Mouse (Mus musculus) embryonic fibroblast, embryonic 13.5 days (primary cell): ENCODE data around the gene Gm49380. TPM values are rescaled to one million over a fixed set of nuclear protein-coding genes. Genes with fewer than 3 reads are reported as not detected.

ENCODE experiments used
- H3K27ac ChIP-seq: 2 replicates; pipeline ENCODE4 v1.5.1; 2012; ENCODE audit warnings: low read length, control low read depth, inconsistent platforms; ENCODE audit not compliant: insufficient read depth
- H3K4me1 ChIP-seq: 2 replicates; pipeline ENCODE4 v1.6.1; 2011; ENCODE audit warnings: low read length; ENCODE audit not compliant: control insufficient read depth, insufficient read depth
- H3K4me3 ChIP-seq: 2 replicates; pipeline ENCODE4 v1.5.1; 2011; ENCODE audit warnings: mild to moderate bottlenecking, control low read depth, low read length; ENCODE audit not compliant: insufficient read depth
- CTCF ChIP-seq: IDR thresholded peaks from 2 replicates; pipeline ENCODE4 v1.5.1; 2011; ENCODE audit warnings: mild to moderate bottlenecking, control low read depth, low read length, moderate library complexity, borderline replicate concordance; ENCODE audit not compliant: insufficient read depth
- POLR2A ChIP-seq: IDR thresholded peaks from 2 replicates; pipeline ENCODE4 v1.6.1; 2011; ENCODE audit warnings: low read depth, mild to moderate bottlenecking, control low read depth, low read length, moderate library complexity
- polyA plus RNA-seq: library from polyadenylated mRNA; stranded (reverse); fragments of >200 nt; gene quantifications from 2 replicates; pipeline ENCODE4 v1.2.4, GENCODE M21; 2011; ENCODE audit warnings: low read depth; ENCODE audit not compliant: missing spikeins, insufficient read length

Gene Gm49380
- polyA plus RNA-seq, 1 experiment: 0.21 TPM

DNA sequence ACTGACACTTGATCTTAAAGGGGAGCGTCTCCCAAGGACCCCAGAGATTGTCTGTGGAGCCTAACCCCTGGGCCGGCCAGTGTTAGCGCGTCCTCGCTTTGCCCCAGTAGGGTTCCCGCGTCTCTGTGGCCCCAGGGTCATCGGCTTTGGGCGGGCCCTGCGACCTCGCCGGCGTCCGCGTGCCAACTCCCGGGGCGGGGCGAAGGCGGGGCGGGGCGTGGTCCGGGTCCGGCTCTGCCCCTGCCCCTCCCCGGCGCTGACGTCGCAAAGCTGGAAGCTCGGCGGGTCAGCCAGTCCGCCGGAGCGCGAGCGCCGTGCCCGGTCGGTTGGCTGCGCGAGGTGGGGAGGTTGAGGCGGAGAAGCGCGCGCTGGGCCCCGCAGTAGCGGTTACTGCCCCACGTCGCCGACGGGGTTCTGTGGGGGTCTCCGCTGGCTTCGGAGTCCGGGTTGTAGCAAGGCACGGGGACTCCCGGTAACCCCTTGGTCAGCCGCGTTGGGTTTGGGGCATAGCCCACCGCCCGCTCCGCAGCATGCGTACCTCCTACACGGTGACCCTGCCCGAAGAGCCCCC, 28.6 kb downstream of the Gm49380 start:
- TF ChIP-seq CTCF (no peak), POLR2A (peak; percentile 85)
- peaks cover 8% of the 10 kb centered on the region for H3K4me1 ChIP-seq

DNA sequence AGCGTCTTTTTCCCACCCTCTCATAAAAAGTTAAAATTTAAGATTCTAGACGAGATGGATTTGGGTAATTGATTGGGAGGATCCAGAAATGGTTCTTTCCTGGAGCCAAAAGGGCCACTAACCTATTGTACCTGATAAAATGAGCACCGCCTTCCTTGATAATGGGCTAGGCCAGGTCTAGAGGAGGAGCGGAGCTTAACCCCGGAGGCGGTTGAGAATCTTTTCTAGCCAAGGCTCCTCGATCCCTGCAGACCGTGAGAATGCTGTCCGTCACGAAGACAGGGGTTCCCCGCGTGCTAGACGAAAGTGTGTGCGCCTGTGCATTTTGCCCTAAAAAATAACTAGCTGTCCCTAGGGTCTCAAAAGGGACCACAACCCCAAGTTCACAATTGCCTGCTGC, 29.1 kb downstream of the Gm49380 start:
- TF ChIP-seq CTCF: no peak
- TF ChIP-seq POLR2A: no peak
- Histone ChIP-seq H3K4me3 (peak overlapping the region; percentile 15), H3K27ac (no peak overlapping the region), H3K4me1 (peaks cover 10% of the 10 kb centered on the region)

More for the DNA sequence above, 28.6 kb downstream of the Gm49380 start:
- Histone ChIP-seq H3K27ac (no peak overlapping the region), H3K4me3 (peak overlapping the region; percentile 46)

DNA sequence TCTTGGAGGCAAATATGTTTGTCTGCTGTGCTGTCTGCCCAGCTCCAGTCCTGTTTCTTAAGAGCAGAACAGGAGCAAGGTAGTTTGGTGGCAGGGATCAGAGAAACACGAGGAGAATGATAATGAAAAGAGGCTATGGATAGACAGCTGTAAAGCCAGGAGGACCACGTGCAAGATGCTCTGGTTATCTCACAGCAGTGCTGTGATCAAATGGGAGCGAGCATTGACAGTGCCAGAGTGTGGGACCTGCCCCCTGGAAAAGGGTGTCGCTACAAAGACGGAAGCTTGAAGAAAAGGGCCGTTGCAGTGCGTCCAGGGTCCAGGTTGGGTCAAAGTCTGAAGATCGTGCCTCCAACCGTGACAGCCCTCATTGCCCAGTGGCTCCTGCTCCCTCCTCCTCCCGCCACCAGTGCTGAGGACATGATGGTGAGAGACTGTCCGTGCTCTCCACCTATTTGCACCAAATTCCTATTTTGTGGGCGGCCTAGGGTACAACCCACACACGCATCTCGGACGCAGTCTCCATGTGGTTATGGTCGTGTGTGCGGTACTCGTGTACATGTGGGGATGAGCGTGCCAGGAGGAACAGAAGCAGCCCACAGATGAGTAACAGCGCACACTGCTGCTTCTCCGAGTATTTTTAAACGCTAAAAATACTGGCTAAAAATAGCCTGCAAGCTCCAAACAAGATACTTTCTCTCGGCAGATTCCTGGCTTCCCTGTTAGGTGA, 29.7 kb downstream of the Gm49380 start:
- TF ChIP-seq POLR2A: no peak
- no peak for TF ChIP-seq CTCF
- H3K27ac ChIP-seq: no peak overlapping the region
- H3K4me3 ChIP-seq: no peak overlapping the region
- H3K4me1 ChIP-seq: peaks cover 10% of the 10 kb centered on the region

DNA sequence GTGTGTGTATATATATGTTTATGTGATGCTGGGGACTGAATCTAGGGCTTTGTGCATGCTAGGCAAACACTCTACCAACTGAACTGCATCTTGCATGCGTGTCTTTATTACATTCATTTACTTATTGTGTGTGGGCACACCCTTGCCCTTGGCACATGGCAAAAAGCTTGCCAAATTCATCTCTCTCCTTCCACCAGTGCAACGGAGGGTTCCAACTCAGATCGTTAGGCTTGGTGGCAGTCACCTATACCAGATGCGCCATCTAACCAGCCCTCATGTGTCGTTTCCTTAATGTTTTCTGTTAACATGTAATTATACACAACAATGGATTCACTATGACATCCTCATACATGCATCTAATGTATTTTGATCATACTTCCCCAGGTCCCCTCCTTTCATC, 31.0 kb downstream of the Gm49380 start:
- no peak overlapping the region for H3K27ac ChIP-seq
- TF ChIP-seq CTCF (no peak), POLR2A (no peak)
- peaks cover 7% of the 10 kb centered on the region for H3K4me1 ChIP-seq
- no peak overlapping the region for H3K4me3 ChIP-seq

DNA sequence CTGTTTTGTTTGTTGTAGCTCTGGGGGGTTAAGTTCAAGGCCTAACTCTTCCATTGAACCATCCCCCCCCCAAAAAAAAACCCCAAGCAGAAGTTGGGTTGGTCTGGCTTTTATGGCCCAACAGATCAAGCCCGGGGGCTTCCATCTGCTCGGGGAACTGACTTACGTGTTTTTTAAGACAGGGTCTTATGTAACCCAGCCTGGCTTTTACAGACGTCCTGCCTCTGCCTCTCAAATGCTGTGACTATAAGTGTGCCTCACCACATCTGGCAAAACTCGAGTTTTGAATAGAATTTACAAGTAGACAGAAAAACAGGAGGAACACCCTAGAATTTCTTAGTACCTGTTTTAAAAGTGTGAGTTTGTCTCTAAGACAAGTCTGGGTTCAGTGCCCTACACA, 31.7 kb downstream of the Gm49380 start:
- H3K4me1 ChIP-seq: peaks cover 7% of the 10 kb centered on the region
- H3K4me3 ChIP-seq: no peak overlapping the region
- H3K27ac ChIP-seq: no peak overlapping the region
- TF ChIP-seq CTCF (no peak), POLR2A (no peak)

DNA sequence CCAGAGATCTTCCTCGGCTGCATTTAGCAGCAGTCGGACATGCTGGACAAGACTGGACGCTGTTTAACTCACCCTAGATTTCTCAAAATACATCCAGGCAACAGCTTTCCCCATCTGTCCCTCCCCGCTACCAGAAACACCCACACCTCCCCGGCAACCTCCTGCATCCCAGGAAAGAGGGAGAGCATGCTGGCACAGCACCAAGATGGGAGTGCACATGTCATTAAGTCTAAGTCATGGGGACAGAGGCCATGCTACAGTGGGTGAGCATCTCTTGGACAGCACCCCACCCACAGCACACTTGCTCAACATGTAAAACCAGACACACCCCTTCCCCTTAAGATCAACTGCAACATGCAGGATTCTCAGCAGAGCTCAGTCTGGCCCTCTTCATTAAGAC, 32.3 kb downstream of the Gm49380 start:
- Histone ChIP-seq H3K4me1 (peaks cover 7% of the 10 kb centered on the region), H3K27ac (no peak overlapping the region), H3K4me3 (no peak overlapping the region)
- TF ChIP-seq POLR2A: no peak
- no peak for TF ChIP-seq CTCF

DNA sequence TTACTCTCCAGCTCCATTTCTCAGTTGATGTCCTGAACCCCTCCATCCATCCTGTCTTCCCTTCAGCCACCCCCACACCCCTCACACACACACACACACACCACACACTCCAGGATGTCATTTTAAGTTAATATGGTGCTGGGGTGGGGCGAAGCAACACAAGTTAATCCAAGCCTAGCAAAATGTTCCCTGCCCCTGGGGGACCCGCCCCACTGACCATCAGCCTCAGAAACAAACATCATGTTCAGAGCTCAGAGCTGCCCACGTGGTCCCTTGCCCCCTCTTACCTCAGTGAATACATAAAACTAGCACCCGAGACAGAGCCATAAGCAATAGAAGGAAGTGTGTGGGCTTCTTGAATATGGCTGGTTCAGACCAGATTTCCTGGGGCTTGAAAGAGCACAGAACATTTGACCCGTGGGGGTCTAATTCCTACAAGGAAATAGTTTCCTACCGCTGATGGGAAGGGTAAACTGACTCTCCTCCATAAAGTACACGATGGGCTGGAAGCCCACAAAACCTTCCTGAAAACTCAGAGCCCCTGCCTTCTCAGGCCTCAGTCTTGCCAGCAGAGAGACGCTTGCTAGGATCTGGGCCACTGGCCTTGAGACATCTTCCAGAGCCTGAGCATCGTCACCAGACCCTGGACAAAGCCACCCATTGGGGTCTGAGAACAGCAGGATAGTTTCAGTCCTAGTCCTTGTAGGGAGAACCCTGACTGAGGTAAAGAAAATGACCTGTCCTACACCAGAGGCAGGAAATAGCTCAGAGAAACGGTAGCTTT, 33.1 kb downstream of the Gm49380 start:
- TF ChIP-seq POLR2A: no peak
- TF ChIP-seq CTCF: no peak
- H3K4me3 ChIP-seq: no peak overlapping the region
- H3K27ac ChIP-seq: no peak overlapping the region
- peaks cover 7% of the 10 kb centered on the region for H3K4me1 ChIP-seq

DNA sequence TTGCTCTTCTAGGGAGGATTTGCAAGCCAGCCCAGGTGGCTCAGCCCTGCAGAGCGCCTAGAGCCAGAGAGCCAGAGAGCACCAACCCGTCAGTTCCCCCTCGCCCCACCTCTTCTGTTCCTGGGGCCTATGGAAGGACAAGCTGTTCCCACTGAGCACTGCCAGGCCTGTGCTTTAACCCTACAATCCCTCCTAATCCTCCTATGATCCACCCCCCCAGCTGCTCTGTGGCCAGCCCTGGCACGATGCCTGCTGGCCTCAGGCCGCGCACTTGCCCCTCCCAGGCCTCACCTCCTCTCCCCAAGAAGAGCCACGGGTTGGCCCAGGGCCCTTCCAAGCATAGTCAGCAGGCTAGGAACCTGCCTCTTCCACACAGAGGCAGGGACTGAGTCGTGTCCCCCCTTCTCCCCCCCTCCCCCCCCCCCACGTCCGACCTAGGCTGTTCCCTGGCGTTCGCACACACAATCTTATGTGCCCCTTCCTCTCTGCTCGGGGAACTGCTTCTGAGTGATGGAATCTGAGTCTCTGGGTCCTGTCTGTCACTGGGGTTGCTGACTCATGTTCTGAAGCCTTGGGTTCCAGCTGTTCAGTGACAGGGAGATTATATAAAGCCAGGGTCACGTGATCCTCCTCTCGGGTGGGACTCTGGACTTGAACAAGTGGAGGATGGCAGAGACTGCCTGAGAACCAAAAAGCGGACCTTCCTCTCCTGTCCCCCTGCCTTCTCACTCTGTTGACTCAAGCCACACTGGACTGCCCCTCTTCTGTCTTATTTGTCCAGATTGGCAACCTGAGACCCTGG, 34.1 kb downstream of the Gm49380 start:
- TF ChIP-seq CTCF (no peak), POLR2A (no peak)
- no peak overlapping the region for H3K27ac ChIP-seq
- peaks cover 7% of the 10 kb centered on the region for H3K4me1 ChIP-seq
- H3K4me3 ChIP-seq: no peak overlapping the region

DNA sequence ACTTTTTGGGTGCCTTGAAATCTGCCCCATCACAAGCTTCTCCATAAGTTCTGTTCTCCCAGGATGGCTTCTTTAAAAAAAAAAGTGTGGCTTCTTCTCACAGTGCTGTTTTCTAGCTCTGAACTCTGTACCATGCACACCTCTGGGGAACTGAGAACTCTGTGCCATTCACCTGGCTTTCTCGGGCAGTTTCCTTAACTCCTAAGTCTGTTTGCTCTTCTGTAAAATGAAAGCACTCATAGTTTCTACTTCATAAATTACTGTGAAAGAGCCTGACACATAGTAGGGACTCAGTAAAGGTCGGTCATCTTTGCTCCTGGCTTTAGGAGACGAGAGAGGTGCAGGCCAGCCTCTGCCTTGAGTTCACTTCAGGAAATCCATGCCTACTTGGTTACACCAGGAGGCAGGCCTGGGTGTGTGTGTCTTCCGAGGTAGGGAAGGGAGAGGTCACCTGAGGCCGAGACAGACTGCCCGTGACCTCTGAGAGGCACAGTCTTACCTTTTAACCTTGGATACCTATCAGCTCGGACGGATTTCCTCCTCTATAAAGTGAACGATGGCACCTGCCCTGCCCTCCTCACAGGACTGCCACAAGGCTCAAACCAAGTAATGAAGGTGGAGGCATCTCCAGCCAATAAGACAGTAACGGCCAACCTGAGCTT, 35.0 kb downstream of the Gm49380 start:
- no peak for TF ChIP-seq POLR2A
- no peak for TF ChIP-seq CTCF
- 0 out of 2 replicates have a peak, but pooled peaks cover 2% of the 10 kb centered on the region for H3K4me1 ChIP-seq
- H3K4me3 ChIP-seq: no peak overlapping the region
- no peak overlapping the region for H3K27ac ChIP-seq
